Mouse (Mus musculus) liver, adult 2 months (tissue): ENCODE measurements around the gene Sufu.

Source experiments
- CTCF ChIP-seq: fragments of 200-500 bp; IDR thresholded peaks from 2 replicates; pipeline ENCODE4 v1.5.1; 2011; ENCODE audit warnings: low read depth, low read length, control low read depth
- POLR2A ChIP-seq: fragments of 200-500 bp; IDR thresholded peaks from 2 replicates; pipeline ENCODE4 v1.6.1; 2011; ENCODE audit warnings: low read length, control low read depth; ENCODE audit not compliant: insufficient read depth; ENCODE audit errors: extremely low read depth

DNA sequence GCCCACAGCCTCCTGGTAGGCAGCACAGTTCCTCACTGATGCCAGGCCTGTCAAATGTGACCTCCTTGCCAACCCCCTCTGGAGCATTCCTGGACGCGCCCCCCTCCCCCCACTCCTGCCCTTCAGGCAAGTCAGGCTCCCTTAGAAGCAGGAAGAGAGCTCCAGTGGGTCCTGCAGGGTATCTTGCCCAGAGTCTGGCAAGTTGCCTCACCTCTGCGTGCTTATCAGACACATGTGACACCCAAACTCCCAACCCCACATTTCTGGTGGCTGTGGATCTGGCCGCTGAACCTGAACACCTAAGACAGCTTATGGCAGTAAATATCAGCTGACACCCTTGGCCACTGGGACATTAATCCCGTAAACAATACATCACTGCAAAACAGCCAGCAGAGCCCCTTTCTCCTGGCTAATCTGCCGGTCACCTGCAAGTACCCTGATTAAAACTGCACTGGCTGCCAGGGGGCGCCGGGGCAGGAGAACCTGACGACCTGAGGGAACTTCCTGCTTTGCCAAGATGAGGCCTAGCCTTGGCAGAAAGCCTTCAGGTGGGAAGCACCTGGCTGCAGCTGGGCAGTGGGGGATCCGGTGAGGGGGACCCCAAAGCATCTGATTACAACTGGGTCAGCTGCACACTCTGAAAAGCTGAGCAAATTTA is 135.5 kb downstream of the Sufu start:
- no peak for TF ChIP-seq POLR2A
- no peak for TF ChIP-seq CTCF
